Mouse (Mus musculus): ENCODE measurements around the gene Mpg.

Mpg gene

GRCm38 (mm10) chr11:32262674-32263415 is 36.5 kb downstream of the Mpg start:
- no peak for DNase-seq (ENCODE audit: low read depth, low spot score)

- DNase-seq (ENCODE audit: low read depth, low spot score), result no peak
These were observed 38.9 kb downstream of the Mpg start for GRCm38 (mm10) chr11:32265117-32265738.

- DNase-seq (ENCODE audit: low read depth, low spot score), result no peak
These were observed 39.9 kb downstream of the Mpg start for GRCm38 (mm10) chr11:32266194-32266593.

- DNase-seq (ENCODE audit: low read depth, low spot score), result no peak
These were observed 40.5 kb downstream of the Mpg start for GRCm38 (mm10) chr11:32266776-32267175.

GRCm38 (mm10) chr11:32267188-32267884 is 41.0 kb downstream of the Mpg start, which contains the start of gene Nprl3:
TSS of gene Nprl3 (minus strand) at chr11:32267707.
- peak; percentile 93 for DNase-seq (ENCODE audit: low read depth, low spot score)

- no peak for DNase-seq (ENCODE audit: low read depth, low spot score)
These were observed 41.7 kb downstream of the Mpg start for GRCm38 (mm10) chr11:32267964-32268363.

GRCm38 (mm10) chr11:32268952-32269351 is 42.6 kb downstream of the Mpg start:
- DNase-seq (ENCODE audit: low read depth, low spot score), result no peak

- DNase-seq (ENCODE audit: low read depth, low spot score), result no peak
These were observed 44.9 kb downstream of the Mpg start for GRCm38 (mm10) chr11:32271178-32271577.

GRCm38 (mm10) chr11:32276347-32276746 is 50.0 kb downstream of the Mpg start, which contains the start of gene Hba-x:
TSS of gene Hba-x (plus strand) at chr11:32276400.
- no peak for DNase-seq (ENCODE audit: low read depth, low spot score)

GRCm38 (mm10) chr11:32277736-32278457 is 51.6 kb downstream of the Mpg start:
- no peak for DNase-seq (ENCODE audit: low read depth, low spot score)

GRCm38 (mm10) chr11:32278458-32278957 is 52.2 kb downstream of the Mpg start:
- DNase-seq (ENCODE audit: low read depth, low spot score), result no peak

- DNase-seq (ENCODE audit: low read depth, low spot score), result no peak
These were observed 54.3 kb downstream of the Mpg start for GRCm38 (mm10) chr11:32280646-32281045.

- DNase-seq (ENCODE audit: low read depth, low spot score), result no peak
These were observed 55.3 kb downstream of the Mpg start for GRCm38 (mm10) chr11:32281416-32282144.
